Mouse (Mus musculus): ENCODE data around the gene 9930022D16Rik.
A peak's percentile ranks its signal among the peaks of the same experiment; 100 is the strongest.

The 9930022D16Rik gene

GRCm38 (mm10) chr11:109458165-109458564 is 44.4 kb downstream of the 9930022D16Rik start:
- peak; percentile 43 for DNase-seq

- DNase-seq, result no peak
Measured at GRCm38 (mm10) chr11:109460586-109460985, 46.9 kb downstream of the 9930022D16Rik start.

GRCm38 (mm10) chr11:109465068-109465467 is 51.4 kb downstream of the 9930022D16Rik start:
- no peak for DNase-seq

- DNase-seq, result no peak
Measured at GRCm38 (mm10) chr11:109466987-109467386, 53.3 kb downstream of the 9930022D16Rik start.

- no peak for DNase-seq
Measured at GRCm38 (mm10) chr11:109468133-109468532, 54.4 kb downstream of the 9930022D16Rik start.

Data from right cerebral cortex, adult 18-20 months (tissue).